Mouse (Mus musculus): Measurements from ENCODE around the gene Gm10985. TPM values are rescaled to one million over a fixed set of nuclear protein-coding genes. Genes with fewer than 3 reads are reported as not detected.

The Gm10985 gene
- polyA plus RNA-seq, 1 experiment, result not detected

- no peaks in the 10 kb centered on the region for H3K79me3 ChIP-seq (ENCODE audit: low read depth)
- no peaks in the 10 kb centered on the region for H3K27me3 ChIP-seq (ENCODE audit: control insufficient read depth, insufficient read depth, insufficient read length)
- no peak for TF ChIP-seq CEBPB (IDR thresholded peaks at IDR 0.05; ENCODE audit: low read depth)
- no peak for TF ChIP-seq MAX (IDR thresholded peaks at IDR 0.05)
- no peak for TF ChIP-seq CTCF (IDR thresholded peaks at IDR 0.05; ENCODE audit: control insufficient read depth, insufficient read depth, insufficient read length)
- no peak for TF ChIP-seq FOSL1 (IDR thresholded peaks at IDR 0.05; ENCODE audit: insufficient read depth, low read length, poor library complexity, severe bottlenecking)
- TF ChIP-seq MYOG (IDR thresholded peaks at IDR 0.05; ENCODE audit: control insufficient read depth, extremely low read depth, insufficient read length), result no peak
- TF ChIP-seq MYOD1 (IDR thresholded peaks at IDR 0.05; ENCODE audit: control insufficient read depth, insufficient read length, low read depth), result no peak
- no peak for TF ChIP-seq USF1 (IDR thresholded peaks at IDR 0.05; ENCODE audit: low read depth)
- H3ac ChIP-seq (ENCODE audit: control insufficient read depth, insufficient read length, low read depth), result no peak overlapping the region
- no peak overlapping the region for H3K4me3 ChIP-seq (ENCODE audit: insufficient read depth, poor library complexity, severe bottlenecking)
- H3K79me2 ChIP-seq (ENCODE audit: control insufficient read depth, insufficient read depth), result no peaks in the 10 kb centered on the region
- H3K36me3 ChIP-seq (ENCODE audit: control insufficient read depth, insufficient read depth), result no peaks in the 10 kb centered on the region
These were observed 46.0 kb downstream of the Gm10985 start for GRCm38 (mm10) chr3:53890619-53891540.

Other genes starting within 250 kb of the Gm10985 start
- not detected for gene Frem2, start 187.7 kb upstream of the Gm10985 start, polyA plus RNA-seq (2012; fragmentation: generic; extraction: Trizol)
- 66.3 TPM for gene Ufm1, start 18.7 kb downstream of the Gm10985 start, polyA plus RNA-seq (2012; fragmentation: generic; extraction: Trizol)

Data from C2C12 (cell line).